Mouse (Mus musculus) liver, postnatal 0 days (tissue): ENCODE results near the gene Ltb4r1. TPM values are rescaled to one million over a fixed set of nuclear protein-coding genes. Genes with fewer than 3 reads are reported as not detected.

Experiments used
- ATAC-seq: fragments of 200-750 bp; cut with Nextera tagmentation; 2 replicates; pipeline ENCODE4 v1.8.0; 2017; ENCODE audit warnings: mild to moderate bottlenecking, moderate library complexity
- DNase-seq: peaks from one replicate; pipeline ENCODE4 v3.0.0-alpha.2; 2016
- H3K27ac ChIP-seq: fragments of 300-500 bp; sonication (generic); 2 replicates; pipeline ENCODE4 v1.5.1; 2014; ENCODE audit warnings: antibody characterized with exemption, moderate library complexity, mild to moderate bottlenecking, low read depth
- H3K27me3 ChIP-seq: fragments of 300-500 bp; sonication (generic); 2 replicates; pipeline ENCODE4 v1.6.1; 2014; ENCODE audit warnings: low read length, control low read depth, mixed read lengths; ENCODE audit not compliant: insufficient read depth
- H3K36me3 ChIP-seq: fragments of 300-500 bp; sonication (generic); replicated peaks from 2 replicates; pipeline ENCODE4 v1.6.1; 2014; ENCODE audit warnings: mild to moderate bottlenecking, control low read depth, low read length, moderate library complexity, mixed read lengths; ENCODE audit not compliant: insufficient read depth
- H3K4me1 ChIP-seq: fragments of 300-500 bp; sonication (generic); 2 replicates; pipeline ENCODE4 v1.6.1; 2014; ENCODE audit warnings: antibody characterized with exemption, mild to moderate bottlenecking, control low read depth; ENCODE audit not compliant: insufficient read depth
- H3K4me2 ChIP-seq: fragments of 300-500 bp; sonication (generic); 2 replicates; pipeline ENCODE4 v1.6.1; 2014; ENCODE audit warnings: low read depth, mild to moderate bottlenecking, low read length, moderate library complexity, mixed read lengths
- H3K4me3 ChIP-seq: fragments of 300-500 bp; sonication (generic); 2 replicates; pipeline ENCODE4 v1.5.1; 2014; ENCODE audit warnings: low read depth, low read length
- H3K9ac ChIP-seq: fragments of 300-500 bp; sonication (generic); replicated peaks from 2 replicates; pipeline ENCODE4 v1.6.1; 2014; ENCODE audit warnings: mild to moderate bottlenecking, moderate library complexity
- H3K9me3 ChIP-seq: fragments of 300-500 bp; sonication (generic); 2 replicates; pipeline ENCODE4 v1.6.1; 2016; ENCODE audit warnings: mild to moderate bottlenecking, control low read depth, low read length, mixed read lengths
- CTCF ChIP-seq: sonication (generic); IDR thresholded peaks from 2 replicates; pipeline ENCODE4 v1.5.1; 2016; ENCODE audit warnings: antibody characterized with exemption, low read depth
- EP300 ChIP-seq: IDR thresholded peaks from 2 replicates; pipeline ENCODE4 v1.6.1; 2016; ENCODE audit warnings: antibody characterized with exemption, low read depth, mild to moderate bottlenecking
- WGBS: fragments of 180-500 bp; shearing (Covaris S2); extraction: QIAGEN DNeasy Blood & Tissue Kit; methylation state at CpG from one replicate; pipeline ENCODE4 v1.1.7; 2014; ENCODE audit not compliant: insufficient replicate concordance; 5-methylcytosine and 5-hydroxymethylcytosine counted together
- polyA plus RNA-seq: library from polyadenylated mRNA; unstranded; fragments of >200 nt; fragmentation: Nextera tagmentation; extraction: Ambion mirVana; gene quantifications from 2 replicates; pipeline ENCODE4 v1.2.1, GENCODE M21; 2015

The Ltb4r1 gene
- 21.6 and 22.0 TPM in 2 replicates for polyA plus RNA-seq

DNA sequence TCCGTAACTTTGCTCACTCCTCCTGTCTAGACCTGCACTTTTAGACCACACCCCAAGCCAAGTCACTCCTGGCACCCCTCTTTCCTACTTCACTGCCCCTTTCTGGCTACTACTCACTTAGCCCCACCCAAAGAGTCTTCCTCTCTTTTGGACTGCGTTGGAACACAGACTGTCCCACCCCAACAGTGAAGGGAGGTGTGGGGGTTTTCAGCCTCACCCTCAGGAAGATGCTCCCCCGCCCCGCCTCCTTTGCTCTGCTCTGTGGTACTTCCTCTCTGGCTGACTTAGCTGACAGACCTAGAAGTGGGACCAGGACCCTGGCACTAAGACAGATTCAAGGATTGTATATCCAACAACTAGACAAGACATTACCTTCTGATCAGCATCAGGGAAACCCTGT is at the start of gene Ltb4r1:
Ltb4r1 (plus strand) TSS at position 267 of the 400 bp plus-strand sequence.
- H3K27me3 ChIP-seq = peaks cover 31% of the 10 kb centered on the region
- no peak for ATAC-seq
- TF ChIP-seq EP300 (no peak), CTCF (no peak)
- peak within 1 kb of the TSS; percentile 69 for H3K27ac ChIP-seq
- H3K4me2 ChIP-seq = peak within 1 kb of the TSS; percentile 42
- no peak within 1 kb of the TSS for H3K9ac ChIP-seq
- WGBS = 30% methylated on average over 4 of the region's 4 CpGs
- DNase-seq = peak; percentile 48
- H3K4me1 ChIP-seq = peaks cover 26% of the 10 kb centered on the region
- peak within 1 kb of the TSS; percentile 14 for H3K4me3 ChIP-seq
- H3K36me3 ChIP-seq = no peaks in the 10 kb centered on the region
- no peaks in the 10 kb centered on the region for H3K9me3 ChIP-seq

DNA sequence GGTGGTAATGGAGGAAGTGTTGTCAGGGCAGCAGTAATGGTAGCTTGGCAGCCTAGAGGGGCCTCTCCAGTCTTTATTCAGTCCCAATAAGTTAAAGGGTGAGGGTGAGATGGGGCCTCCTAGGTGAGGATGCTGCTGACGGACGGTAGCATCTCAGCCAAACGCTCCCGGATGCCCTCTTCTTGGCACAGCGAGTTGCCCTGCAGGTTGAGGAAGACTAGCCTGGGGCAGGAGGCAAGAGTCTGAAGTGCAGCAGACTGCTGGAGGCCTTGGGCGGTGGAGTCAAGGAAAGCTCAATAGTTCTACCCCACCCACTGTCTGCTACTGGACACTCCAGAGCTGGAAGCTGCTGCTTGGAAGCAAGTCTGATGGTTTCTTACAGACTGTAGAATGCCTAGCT is 49.5 kb upstream of the Ltb4r1 start:
- Histone ChIP-seq H3K4me1 (peaks cover 29% of the 10 kb centered on the region), H3K36me3 (peaks cover 19% of the 10 kb centered on the region), H3K27ac (no peak overlapping the region), H3K9ac (no peak overlapping the region), H3K9me3 (no peaks in the 10 kb centered on the region), H3K4me3 (no peak overlapping the region), H3K27me3 (0 out of 2 replicates have a peak, but pooled peaks cover 3% of the 10 kb centered on the region), H3K4me2 (no peak overlapping the region)
- ATAC-seq (no peak), DNase-seq (no peak)
- TF ChIP-seq EP300 (no peak), CTCF (no peak)
- WGBS = 91% methylated on average over 6 of the region's 6 CpGs

DNA sequence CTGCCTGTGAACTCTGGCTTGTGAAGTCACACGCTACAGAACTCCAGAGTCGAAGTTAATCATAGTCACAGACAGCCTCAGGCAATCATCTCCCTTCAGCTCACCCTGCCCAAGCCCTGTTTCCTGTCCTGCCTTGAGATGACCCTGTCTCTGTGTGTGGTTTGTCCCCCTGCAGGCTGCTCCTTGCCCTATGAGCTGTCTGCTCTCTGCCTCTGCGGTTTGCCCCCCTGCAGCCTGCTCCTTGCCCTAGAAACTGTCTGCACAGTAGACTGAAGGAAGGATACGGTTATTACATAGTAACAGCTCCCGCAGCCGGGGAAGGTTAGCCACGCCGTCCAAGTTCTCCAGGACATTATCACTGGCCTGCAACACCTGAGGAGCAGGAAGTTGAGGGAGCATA is 48.9 kb upstream of the Ltb4r1 start:
- H3K27me3 ChIP-seq = 0 out of 2 replicates have a peak, but pooled peaks cover 3% of the 10 kb centered on the region
- ATAC-seq = no peak
- peaks cover 19% of the 10 kb centered on the region for H3K36me3 ChIP-seq
- no peaks in the 10 kb centered on the region for H3K9me3 ChIP-seq
- H3K27ac ChIP-seq = no peak overlapping the region
- H3K4me2 ChIP-seq = no peak overlapping the region
- no peak for DNase-seq
- H3K4me1 ChIP-seq = peaks cover 29% of the 10 kb centered on the region
- 83% methylated on average over 8 of the region's 8 CpGs for WGBS
- no peak overlapping the region for H3K4me3 ChIP-seq
- H3K9ac ChIP-seq = no peak overlapping the region
- TF ChIP-seq CTCF (no peak), EP300 (no peak)

- 78% methylated on average over 6 of the region's 6 CpGs for WGBS
- Histone ChIP-seq H3K9ac (no peak overlapping the region), H3K4me1 (peaks cover 22% of the 10 kb centered on the region), H3K4me2 (no peak overlapping the region), H3K27me3 (no peaks in the 10 kb centered on the region), H3K36me3 (peaks cover 19% of the 10 kb centered on the region), H3K27ac (no peak overlapping the region), H3K4me3 (no peak overlapping the region), H3K9me3 (no peaks in the 10 kb centered on the region)
- DNase-seq (no peak), ATAC-seq (no peak)
- TF ChIP-seq CTCF = no peak
- TF ChIP-seq EP300 = no peak
These were observed 46.0 kb upstream of the Ltb4r1 start for GRCm38 (mm10) chr14:55719737-55720136.

DNA sequence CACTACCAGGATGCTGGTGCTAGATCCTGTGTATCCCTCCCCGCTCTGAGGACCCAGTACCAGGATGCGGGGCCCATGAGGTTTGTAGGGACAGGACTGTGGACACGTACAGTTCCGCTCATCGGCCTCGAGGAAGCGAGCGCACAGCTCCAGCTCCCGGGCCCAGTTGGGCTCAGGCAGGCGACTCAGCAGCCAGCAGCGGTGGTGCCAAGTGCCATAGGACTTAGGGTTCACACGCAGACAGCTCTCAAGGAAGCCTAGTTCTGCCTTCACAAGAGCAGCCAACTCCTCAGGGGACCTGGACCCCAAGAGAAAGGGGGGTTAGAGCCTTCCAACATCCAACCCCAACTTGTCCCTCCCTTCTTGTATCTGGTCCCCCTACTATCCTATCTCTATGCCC is 45.1 kb upstream of the Ltb4r1 start:
- TF ChIP-seq CTCF (no peak), EP300 (no peak)
- Histone ChIP-seq H3K27me3 (no peaks in the 10 kb centered on the region), H3K27ac (peak overlapping the region; percentile 56), H3K4me1 (peaks cover 28% of the 10 kb centered on the region), H3K9ac (no peak overlapping the region), H3K9me3 (no peaks in the 10 kb centered on the region), H3K36me3 (peaks cover 19% of the 10 kb centered on the region), H3K4me2 (peak overlapping the region; percentile 84), H3K4me3 (no peak overlapping the region)
- ATAC-seq (no peak), DNase-seq (no peak)
- 88% methylated on average over 12 of the region's 12 CpGs for WGBS

DNA sequence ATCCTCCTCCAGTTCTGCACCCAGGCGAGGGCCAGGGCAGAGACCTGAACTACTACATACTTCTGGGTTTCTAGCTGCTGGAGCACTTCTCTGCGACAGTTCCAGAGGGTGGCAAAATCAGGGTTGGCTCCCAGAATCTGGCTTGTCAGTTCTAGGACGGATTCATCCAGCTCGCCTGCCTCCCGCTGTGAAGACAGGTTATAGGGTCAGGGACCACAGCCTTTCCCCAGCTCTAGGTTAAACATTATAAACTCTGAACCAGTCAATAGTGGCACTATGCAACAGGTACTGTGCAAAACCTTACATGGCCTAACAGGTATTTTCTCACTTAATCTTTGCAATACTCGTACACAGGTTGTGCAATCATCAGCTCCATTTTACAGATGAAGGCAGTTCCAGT is 44.7 kb upstream of the Ltb4r1 start:
- TF ChIP-seq EP300 (no peak), CTCF (no peak)
- Histone ChIP-seq H3K4me1 (peaks cover 28% of the 10 kb centered on the region), H3K9me3 (no peaks in the 10 kb centered on the region), H3K27me3 (no peaks in the 10 kb centered on the region), H3K36me3 (peaks cover 19% of the 10 kb centered on the region), H3K27ac (peak overlapping the region; percentile 93), H3K9ac (no peak overlapping the region), H3K4me3 (peak overlapping the region; percentile 75), H3K4me2 (peak overlapping the region; percentile 84)
- 62% methylated on average over 6 of the region's 6 CpGs for WGBS
- ATAC-seq = peak; percentile 56
- DNase-seq = no peak
